ENCODE assay signal across 15 mouse cellular contexts in genomic region chr5:140814403-140814802, GRCm38 (mm10). TPM values are rescaled to one million over a fixed set of nuclear protein-coding genes. Genes with fewer than 3 reads are reported as not detected.
DNase-seq lines count a peak whose midpoint lies in the region; ATAC-seq and TF ChIP-seq lines count a peak whose summit lies in the region.
"Had no signal": no experiment of that assay in that cellular context is flagged by ENCODE, and none has a peak within 500 bp of the region (broad histone marks: within the 10 kb centered on the region; RNA-seq: fewer than 3 reads in every experiment).

No protein-coding gene starts in this region.

- H3K4me3 ChIP-seq in hindbrain, embryonic 16.5 days (ENCODE audit: low read length): no peak overlapping the region
- no peak overlapping the region for H3K4me3 ChIP-seq in hindbrain, embryonic 11.5 days (ENCODE audit: low read depth, low read length)
- no peak overlapping the region for H3K4me3 ChIP-seq in liver, embryonic 12.5 days
- no peak overlapping the region for H3K4me3 ChIP-seq in gastrocnemius, adult 2 months
- H3K4me3 ChIP-seq: heart, adult 2 months; myocyte had no signal

- WGBS in hindbrain, embryonic 16.5 days: 62% methylated on average over 5 of the region's 5 CpGs
- 64% methylated on average over 5 of the region's 5 CpGs for whole genome bisulfite sequencing in hindbrain, embryonic 11.5 days
- 42% methylated on average over 5 of the region's 5 CpGs for WGBS in liver, embryonic 12.5 days (ENCODE audit: insufficient replicate concordance)

- H3K9ac ChIP-seq in hindbrain, embryonic 16.5 days (ENCODE audit: low read depth, low read length): no peak overlapping the region
- H3K9ac ChIP-seq in hindbrain, embryonic 11.5 days (ENCODE audit: low read depth, low read length): no peak overlapping the region
- no peak overlapping the region for H3K9ac ChIP-seq in liver, embryonic 12.5 days

- peak overlapping the region; percentile 78; the same call in 1 of the 2 replicates for H3K27ac ChIP-seq in hindbrain, embryonic 16.5 days (ENCODE audit: low read depth, low read length)
- no peak overlapping the region for H3K27ac ChIP-seq in hindbrain, embryonic 11.5 days (ENCODE audit: low read depth, low read length)
- H3K27ac ChIP-seq in liver, embryonic 12.5 days: no peak overlapping the region
- no peak overlapping the region for H3K27ac ChIP-seq in gastrocnemius, adult 2 months

- no peaks in the 10 kb centered on the region for H3K27me3 ChIP-seq in hindbrain, embryonic 16.5 days (replicated peaks; ENCODE audit: control insufficient read depth, insufficient read depth, low read length)
- H3K27me3 ChIP-seq in hindbrain, embryonic 11.5 days (ENCODE audit: control insufficient read depth, insufficient read depth, low read length): no peaks in the 10 kb centered on the region
- no peaks in the 10 kb centered on the region for H3K27me3 ChIP-seq in liver, embryonic 12.5 days (replicated peaks)
- H3K27me3 ChIP-seq: megakaryocyte, embryonic 14.5 days had no signal

- no peaks in the 10 kb centered on the region for H3K36me3 ChIP-seq in hindbrain, embryonic 16.5 days (ENCODE audit: control insufficient read depth, insufficient read depth, low read length)
- H3K36me3 ChIP-seq in hindbrain, embryonic 11.5 days (ENCODE audit: control insufficient read depth, insufficient read depth, low read length): no peaks in the 10 kb centered on the region
- H3K36me3 ChIP-seq in liver, embryonic 12.5 days: peaks cover 3% of the 10 kb centered on the region; the same call in 1 of the 2 replicates

- H3K9me3 ChIP-seq in hindbrain, embryonic 16.5 days (ENCODE audit: control insufficient read depth, low read length): no peaks in the 10 kb centered on the region
- H3K9me3 ChIP-seq in hindbrain, embryonic 11.5 days (ENCODE audit: control insufficient read depth, low read length): no peaks in the 10 kb centered on the region
- H3K9me3 ChIP-seq in liver, embryonic 12.5 days (replicated peaks): no peaks in the 10 kb centered on the region
- H3K9me3 ChIP-seq: megakaryocyte, embryonic 14.5 days had no signal

- intact Hi-C loops in gastrocnemius, adult 2 months (cut with DNase I): no loop called here
- intact Hi-C loops in gastrocnemius, postnatal 14 days (cut with DNase I; ENCODE audit: low total_unique reads): no loop called here

- no peak for ATAC-seq in hindbrain, embryonic 16.5 days
- no peak for ATAC-seq in hindbrain, embryonic 11.5 days (ENCODE audit: low FRiP score)
- no peak for ATAC-seq in liver, embryonic 12.5 days
- ATAC-seq: inflammation-experienced regulatory T-cells, adult 6 months had no signal

- no peak for TF ChIP-seq CTCF in gastrocnemius, adult 2 months (IDR thresholded peaks at IDR 0.05)

- H3K4me1 ChIP-seq in hindbrain, embryonic 16.5 days (ENCODE audit: control insufficient read depth, insufficient read depth, low read depth, low read length): peaks cover 37% of the 10 kb centered on the region
- peaks cover 2% of the 10 kb centered on the region; the same call in 1 of the 2 replicates for H3K4me1 ChIP-seq in hindbrain, embryonic 11.5 days (replicated peaks; ENCODE audit: control insufficient read depth, insufficient read depth, low read length)
- H3K4me1 ChIP-seq in liver, embryonic 12.5 days: peaks cover 83% of the 10 kb centered on the region

- DNase-seq in hindbrain, embryonic 11.5 days (ENCODE audit: low spot score): no peak
- peak; percentile 46 to 52 for DNase-seq in spleen, postnatal 36 days (ENCODE audit: low spot score in 2 of 2)
- no peak for DNase-seq in spleen, postnatal 4 days (ENCODE audit: low spot score in 2 of 2)
- DNase-seq in gastrocnemius, postnatal 4 days (ENCODE audit: low spot score in 2 of 2): no peak
- DNase-seq in gastrocnemius, adult 2 months: no peak
- DNase-seq in gastrocnemius, postnatal 14 days: no peak
- DNase-seq: cerebellum, adult 2 months; heart, adult 2 months; kidney, postnatal 10 days; lung, adult 18-20 months had no signal

- H3K4me2 ChIP-seq in hindbrain, embryonic 16.5 days (ENCODE audit: low read length): no peak overlapping the region
- no peak overlapping the region for H3K4me2 ChIP-seq in hindbrain, embryonic 11.5 days (replicated peaks; ENCODE audit: low read depth, low read length)
- H3K4me2 ChIP-seq in liver, embryonic 12.5 days: 0 out of 2 replicates have a peak overlapping the region, but pooled peaks have one; percentile 8

RNA-seq across cellular contexts. Expression of gene Gna12, which starts 15.8 kb away (rescaled TPM):
- polyA plus RNA-seq in hindbrain, embryonic 16.5 days (2015; fragmentation: Nextera tagmentation; extraction: Ambion mirVana): 10.3 and 11.1 TPM in 2 replicates
- polyA plus RNA-seq in hindbrain, embryonic 11.5 days (2014; fragmentation: Nextera tagmentation; extraction: Ambion mirVana): 17.2 and 32.3 TPM in 2 replicates
- polyA plus RNA-seq in liver, embryonic 12.5 days (2016; fragmentation: Nextera tagmentation; extraction: Ambion mirVana): 33.8 TPM in 2 replicates
- total RNA-seq in gastrocnemius, postnatal 4 days (2021): 10 to 100 TPM; 52.0 to 55.5 TPM
- 10 to 100 TPM; 21.7 to 29.8 TPM for total RNA-seq in gastrocnemius, adult 2 months (2021)
- total RNA-seq in gastrocnemius, postnatal 14 days (2021): 10 to 100 TPM; 26.6 to 35.0 TPM

Comparison
In these comparisons a context has a peak if more than half of its experiments do, and no peak if none do; other contexts are left out.
1. DNase-seq: peak in spleen, postnatal 36 days (2 of 2); none in hindbrain, embryonic 11.5 days (single experiment), spleen, postnatal 4 days (0 of 2), gastrocnemius, postnatal 4 days (0 of 2), gastrocnemius, adult 2 months (single experiment) and gastrocnemius, postnatal 14 days (single experiment).